Mouse (Mus musculus) urinary bladder, postnatal 14 days (tissue): ENCODE measurements around the gene Fgf16.

Experiments
- DNase-seq: peaks from one replicate; pipeline ENCODE4 v3.0.0; 2021; ENCODE audit warnings: low spot score

The Fgf16 gene

DNA sequence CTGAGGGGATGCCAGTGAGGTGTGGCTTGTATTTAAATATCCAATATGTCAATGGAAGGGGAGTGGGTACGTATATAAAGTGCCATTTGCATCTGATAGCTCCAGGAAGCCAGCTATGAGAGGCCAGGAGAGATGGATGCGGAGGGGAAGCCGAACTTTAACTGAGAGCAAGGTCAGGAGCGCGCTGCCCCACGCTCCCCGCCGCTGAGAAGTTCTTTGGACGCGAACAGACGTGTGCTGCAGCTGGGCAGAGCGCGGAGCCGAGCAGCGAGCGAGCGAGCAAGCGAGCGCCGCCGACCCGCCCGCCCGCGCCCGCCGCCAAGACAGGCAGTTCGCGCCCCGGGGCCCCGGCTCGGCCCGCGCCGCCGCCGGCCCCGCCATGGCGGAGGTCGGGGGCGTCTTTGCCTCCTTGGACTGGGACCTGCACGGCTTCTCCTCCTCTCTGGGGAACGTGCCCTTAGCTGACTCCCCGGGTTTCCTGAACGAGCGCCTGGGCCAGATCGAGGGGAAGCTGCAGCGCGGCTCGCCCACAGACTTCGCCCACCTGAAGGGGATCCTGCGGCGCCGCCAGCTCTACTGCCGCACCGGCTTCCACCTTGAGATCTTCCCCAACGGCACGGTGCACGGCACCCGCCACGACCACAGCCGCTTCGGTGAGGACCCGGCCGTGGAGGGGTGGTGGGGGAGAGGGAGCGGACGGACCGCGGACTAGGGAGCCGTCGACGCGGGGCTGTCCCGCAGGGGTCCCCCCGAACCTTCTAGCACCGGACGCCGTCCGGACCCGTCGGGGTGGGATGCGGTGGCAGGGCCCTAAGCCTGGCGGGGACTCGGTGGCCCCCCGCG, at the start of gene Fgf16:
TSS of gene Fgf16 (plus strand) at position 118 of the 843 bp plus-strand sequence.
- no peak for DNase-seq

- no peak for DNase-seq
Measured at GRCm38 (mm10) chrX:105714740-105715139, 49.3 kb upstream of the Fgf16 start.

GRCm38 (mm10) chrX:105715789-105716321, 48.2 kb upstream of the Fgf16 start:
- no peak for DNase-seq

DNA sequence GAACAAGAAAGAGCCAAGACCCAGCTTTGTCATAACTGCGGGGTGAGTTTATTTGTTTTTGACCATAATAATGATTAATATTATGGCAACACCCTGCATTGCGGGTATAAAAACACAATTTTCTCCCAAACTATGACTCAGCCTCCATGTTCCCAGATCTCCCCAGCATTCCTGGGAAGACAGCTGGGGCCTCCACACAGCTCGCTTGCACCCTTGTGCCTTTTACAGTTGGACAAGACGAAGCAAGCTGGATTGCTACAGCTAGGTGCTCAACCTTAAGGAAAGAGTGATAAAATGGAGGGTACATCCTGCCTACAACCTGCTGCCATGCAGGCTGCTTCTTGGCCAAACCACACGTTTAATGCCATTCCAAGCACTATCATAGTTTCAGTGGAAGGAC, 45.7 kb upstream of the Fgf16 start:
- no peak for DNase-seq

DNA sequence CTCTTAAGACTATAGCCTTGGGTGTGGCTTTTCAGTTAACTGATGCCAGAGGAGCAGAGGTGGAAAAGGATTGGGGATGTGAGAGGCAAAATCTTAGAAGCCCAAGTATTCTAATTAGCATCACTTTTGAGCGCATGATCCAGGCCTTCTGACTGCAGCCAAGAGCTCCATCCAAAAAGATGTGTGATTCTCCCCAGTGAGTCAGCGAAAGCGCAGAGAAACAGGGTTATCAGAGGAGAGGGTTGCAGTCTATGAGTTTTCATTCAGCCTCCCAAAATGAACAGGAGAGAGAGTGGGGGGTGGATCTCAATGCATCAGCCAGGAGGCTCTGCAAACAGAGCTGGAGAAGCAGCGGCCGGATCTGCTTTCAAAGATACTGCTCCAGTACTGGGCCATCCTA, 45.1 kb upstream of the Fgf16 start:
- no peak for DNase-seq

DNA sequence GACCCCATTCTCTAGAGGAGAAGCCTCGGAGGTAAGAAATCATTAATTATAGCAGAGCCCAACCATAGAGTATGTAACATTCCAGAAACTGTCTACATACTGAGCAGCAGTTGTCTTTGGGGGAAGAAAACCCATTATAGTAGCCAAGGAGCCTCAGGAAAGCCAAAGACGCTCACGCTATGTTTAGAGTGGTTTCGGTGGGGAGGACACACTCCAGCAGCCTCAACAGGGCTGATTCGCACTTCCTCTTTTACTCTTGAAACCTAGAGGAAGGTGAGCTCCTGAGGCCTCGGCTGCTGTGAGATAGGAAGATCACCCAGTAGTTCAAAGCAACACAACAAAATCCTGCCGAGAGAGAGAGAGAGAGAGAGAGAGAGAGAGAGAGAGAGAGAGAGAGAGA, 39.9 kb upstream of the Fgf16 start:
- no peak for DNase-seq

GRCm38 (mm10) chrX:105762847-105763527, 1.1 kb upstream of the Fgf16 start:
- DNase-seq, result no peak

- no peak for DNase-seq
Measured at GRCm38 (mm10) chrX:105763612-105764011, 467 bp upstream of the Fgf16 start.

DNA sequence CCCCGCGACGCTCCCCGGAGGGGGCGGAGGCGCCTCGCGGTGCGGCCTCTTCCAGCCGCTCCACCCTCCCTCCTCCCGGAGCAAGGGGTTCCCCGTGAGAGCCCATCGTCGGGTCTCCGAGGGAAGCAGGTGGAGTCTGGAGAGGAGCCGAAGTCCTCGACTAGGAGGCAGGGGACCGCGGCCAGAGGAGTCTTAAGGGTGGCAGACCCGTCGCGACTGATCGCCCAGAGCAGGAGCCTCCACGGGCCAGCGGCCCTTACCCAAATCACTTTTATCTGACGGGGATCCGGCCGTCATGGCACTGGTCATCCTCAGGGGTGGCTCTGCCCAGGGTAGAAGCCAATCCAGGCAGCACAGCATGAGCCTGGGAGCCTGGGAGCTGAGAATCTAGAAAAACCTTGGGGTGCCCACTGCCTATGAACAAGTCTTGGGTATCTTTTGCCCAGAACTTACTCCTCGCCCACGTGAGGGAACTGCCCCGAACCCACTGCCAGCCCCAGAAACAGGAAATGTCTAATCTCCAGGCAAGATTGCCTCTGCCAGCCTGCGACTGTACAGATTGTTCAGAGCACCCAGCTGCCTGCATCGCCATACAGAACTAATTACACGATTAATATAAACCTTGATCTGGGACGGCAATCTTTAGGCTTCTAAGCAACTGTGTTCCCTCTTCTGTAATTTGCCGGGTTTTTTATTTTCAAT, 1.1 kb downstream of the Fgf16 start:
- no peak for DNase-seq

GRCm38 (mm10) chrX:105766013-105766412, 1.9 kb downstream of the Fgf16 start:
- DNase-seq, result no peak

DNA sequence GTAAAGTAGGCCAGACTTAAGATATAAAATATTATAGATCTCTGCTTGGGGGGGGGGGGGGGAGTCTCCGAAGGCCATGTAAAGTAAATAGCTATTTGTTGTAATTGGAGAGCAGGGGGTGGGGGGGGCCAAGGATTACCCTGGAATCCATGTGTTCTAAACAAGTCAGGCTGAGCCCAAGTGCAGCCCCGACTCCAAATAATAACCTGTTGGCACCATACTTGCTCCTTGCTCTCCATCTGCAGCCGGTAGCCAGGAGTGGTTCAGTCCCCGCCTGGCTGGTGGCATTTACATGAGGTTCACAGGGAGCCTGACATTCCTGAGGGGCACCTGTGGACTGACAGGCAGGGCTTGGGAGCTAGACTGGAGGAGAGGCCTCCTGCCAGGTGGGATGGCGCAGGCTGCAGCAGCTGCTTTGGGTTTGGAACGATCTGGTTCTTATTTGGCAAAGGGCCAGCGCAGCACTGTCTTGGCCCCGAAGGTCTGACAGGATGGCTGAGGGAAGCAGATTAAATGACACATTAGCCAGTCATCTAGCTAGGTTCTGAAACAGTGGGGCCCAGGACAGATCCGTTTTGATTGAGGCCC, 3.2 kb downstream of the Fgf16 start:
- no peak for DNase-seq

DNA sequence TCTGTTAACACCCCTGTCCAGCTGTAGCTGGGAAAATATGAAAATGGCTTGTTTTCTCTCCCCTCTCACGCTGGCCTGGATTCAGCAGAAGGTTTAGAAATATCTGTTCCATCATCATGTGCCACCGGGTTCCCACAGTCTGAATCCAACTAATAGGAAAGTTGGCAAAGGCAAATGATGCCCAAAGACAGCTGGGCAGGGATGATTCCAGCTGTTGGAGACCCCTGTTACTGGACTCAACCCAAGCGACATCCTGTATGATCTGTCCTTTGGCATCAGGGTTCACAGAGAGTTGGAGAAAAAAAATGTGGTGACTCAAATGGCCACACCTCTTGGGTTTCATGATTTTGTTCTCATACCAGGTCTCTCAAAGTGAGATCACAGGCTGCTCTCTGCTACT, 3.9 kb downstream of the Fgf16 start:
- DNase-seq, result no peak

GRCm38 (mm10) chrX:105773281-105773680, 9.2 kb downstream of the Fgf16 start:
- DNase-seq, result no peak

GRCm38 (mm10) chrX:105794806-105795403, 30.8 kb downstream of the Fgf16 start:
- no peak for DNase-seq

DNA sequence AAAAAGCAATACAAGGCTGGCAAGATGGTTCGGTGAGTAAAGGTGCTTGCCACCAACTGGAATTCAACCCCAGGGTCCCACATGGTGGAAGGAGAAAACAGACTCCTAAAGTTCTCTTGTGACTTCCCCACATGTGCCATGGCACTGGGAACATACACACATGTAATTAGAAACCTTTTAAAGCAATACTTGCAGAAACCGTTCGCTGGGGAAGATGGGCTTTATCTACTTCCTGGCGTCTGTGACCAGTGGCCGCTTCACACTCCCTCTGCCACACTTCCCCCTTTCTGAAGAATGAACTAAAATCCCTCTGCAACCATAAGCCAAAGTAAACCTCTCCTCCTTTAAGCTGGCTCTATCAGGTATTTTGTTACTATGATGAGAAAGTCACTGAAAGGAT, 60.4 kb downstream of the Fgf16 start:
- DNase-seq, result no peak
